Mouse (Mus musculus) thymus, adult 2 months (tissue): ENCODE results near the gene Tst. TPM values are rescaled to one million over a fixed set of nuclear protein-coding genes. Genes with fewer than 3 reads are reported as not detected.

Experiments
- DNase-seq: peaks from one replicate; pipeline ENCODE4 v3.0.0; 2021
- H3K27ac ChIP-seq: fragments of 200-500 bp; 2 replicates; pipeline ENCODE4 v1.5.1; 2012; ENCODE audit warnings: low read length, control low read depth; ENCODE audit not compliant: control insufficient read depth, insufficient read depth
- H3K27me3 ChIP-seq: fragments of 200-500 bp; 2 replicates; pipeline ENCODE4 v1.6.1; 2012; ENCODE audit warnings: mild to moderate bottlenecking, low read length, moderate library complexity, mixed read lengths; ENCODE audit not compliant: control insufficient read depth, insufficient read depth
- H3K36me3 ChIP-seq: fragments of 200-500 bp; 2 replicates; pipeline ENCODE4 v1.6.1; 2012; ENCODE audit warnings: mild to moderate bottlenecking, low read length, moderate library complexity; ENCODE audit not compliant: control insufficient read depth, insufficient read depth
- H3K4me1 ChIP-seq: fragments of 200-500 bp; replicated peaks from 2 replicates; pipeline ENCODE4 v1.6.1; 2012; ENCODE audit warnings: low read length; ENCODE audit not compliant: control insufficient read depth, insufficient read depth
- H3K4me3 ChIP-seq: fragments of 200-500 bp; 2 replicates; pipeline ENCODE4 v1.5.1; 2012; ENCODE audit warnings: mild to moderate bottlenecking, low read length, control low read depth, moderate library complexity; ENCODE audit not compliant: control insufficient read depth, insufficient read depth
- CTCF ChIP-seq: fragments of 200-500 bp; IDR thresholded peaks from 2 replicates; pipeline ENCODE4 v1.5.1; 2012; ENCODE audit warnings: mild to moderate bottlenecking, control low read depth, low read length, moderate library complexity, borderline replicate concordance; ENCODE audit not compliant: control insufficient read depth, poor library complexity, insufficient read depth; ENCODE audit errors: extremely low read depth
- POLR2A ChIP-seq: fragments of 200-500 bp; IDR thresholded peaks from 2 replicates; pipeline ENCODE4 v1.6.1; 2012; ENCODE audit warnings: mild to moderate bottlenecking, low read length, control low read depth, moderate library complexity; ENCODE audit not compliant: control insufficient read depth, poor library complexity, insufficient read depth; ENCODE audit errors: extremely low read depth
- WGBS: fragments of 180-500 bp; shearing (Covaris S2); methylation state at CpG from one replicate; pipeline ENCODE4 v1.1.7; 2018; 5-methylcytosine and 5-hydroxymethylcytosine counted together
- polyA plus RNA-seq: library from polyadenylated mRNA; depleted of rRNA; stranded (reverse); fragments of >200 nt; gene quantifications from 2 replicates; pipeline ENCODE4 v1.2.3, GENCODE M21; 2012

Gene Tst
- polyA plus RNA-seq, 1 experiment = 58.0 TPM

- Histone ChIP-seq H3K4me1 (no peaks in the 10 kb centered on the region), H3K27ac (no peak overlapping the region), H3K4me3 (no peak overlapping the region), H3K36me3 (no peaks in the 10 kb centered on the region), H3K27me3 (no peaks in the 10 kb centered on the region)
- no peak for DNase-seq
- no peak for TF ChIP-seq CTCF
- no peak for TF ChIP-seq POLR2A
- WGBS = 84% methylated on average over 4 of the region's 4 CpGs
These were observed 23.6 kb downstream of the Tst start for GRCm38 (mm10) chr15:78382115-78382514.

DNA sequence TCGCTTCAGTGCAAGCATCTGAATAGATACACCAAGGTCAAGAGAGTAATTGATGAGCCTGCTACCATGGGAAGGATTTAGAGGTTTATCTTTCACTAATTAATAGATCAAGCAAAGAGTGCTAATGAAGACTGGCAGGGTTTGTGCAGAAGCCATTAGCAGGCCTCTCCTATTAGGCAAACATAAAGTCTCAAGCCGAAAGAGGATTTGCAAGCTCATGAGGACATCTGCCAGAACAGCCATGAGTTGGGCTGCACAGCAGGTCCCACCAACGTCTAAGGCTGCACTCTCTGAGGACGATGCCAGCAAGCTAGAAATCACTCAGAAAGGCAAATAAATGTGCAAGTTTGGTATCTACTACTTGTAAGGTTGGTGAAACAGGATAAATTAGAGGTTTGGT is 25.0 kb downstream of the Tst start:
- Histone ChIP-seq H3K27me3 (no peaks in the 10 kb centered on the region), H3K4me3 (no peak overlapping the region), H3K27ac (no peak overlapping the region), H3K4me1 (no peaks in the 10 kb centered on the region), H3K36me3 (no peaks in the 10 kb centered on the region)
- no peak for DNase-seq
- no peak for TF ChIP-seq CTCF
- TF ChIP-seq POLR2A = no peak
- WGBS = 92% methylated on average over 4 of the region's 4 CpGs

DNA sequence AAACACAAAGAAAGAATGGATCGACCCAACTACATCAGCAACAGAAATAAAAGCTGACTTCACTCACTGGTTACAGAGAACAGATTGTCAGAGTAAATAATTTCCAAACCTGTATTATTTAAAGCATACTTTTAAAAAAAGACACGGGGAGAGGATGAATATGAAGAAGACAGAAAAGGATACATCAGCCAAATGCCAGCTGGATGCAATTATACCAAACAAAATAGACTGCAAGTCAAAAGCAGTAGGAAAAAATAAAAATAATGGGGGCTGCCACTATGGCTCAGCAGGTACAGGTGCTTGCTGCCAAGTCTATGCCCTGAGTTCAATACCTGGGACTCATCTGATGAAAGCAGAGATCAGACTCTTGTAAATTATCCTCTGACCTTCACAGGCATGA is 25.5 kb downstream of the Tst start:
- no peak for DNase-seq
- no peak for TF ChIP-seq POLR2A
- TF ChIP-seq CTCF = no peak
- no peaks in the 10 kb centered on the region for H3K36me3 ChIP-seq
- no peaks in the 10 kb centered on the region for H3K27me3 ChIP-seq
- no peak overlapping the region for H3K4me3 ChIP-seq
- WGBS = 91% methylated on average over 2 of the region's 2 CpGs
- H3K27ac ChIP-seq = no peak overlapping the region
- H3K4me1 ChIP-seq = no peaks in the 10 kb centered on the region

DNA sequence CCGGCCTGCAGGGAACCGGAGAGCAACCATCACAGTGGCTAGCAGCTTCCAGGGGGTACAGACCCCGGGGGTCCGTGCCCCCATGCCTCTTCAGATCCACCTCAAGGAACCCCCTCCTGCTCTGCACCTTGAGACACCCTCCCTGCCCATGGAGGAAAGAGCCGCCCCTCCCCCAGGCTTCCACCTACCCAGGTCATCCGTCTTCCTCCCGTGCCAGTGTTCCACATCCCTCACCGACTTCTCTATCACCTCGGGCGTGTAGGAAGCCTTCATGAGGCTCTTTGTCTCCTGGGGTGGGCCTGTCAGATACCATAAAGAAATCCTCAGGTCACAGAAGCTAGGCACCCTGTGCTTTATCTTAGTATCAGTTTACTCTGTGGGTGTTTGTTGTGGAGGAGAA is 27.2 kb downstream of the Tst start:
- Histone ChIP-seq H3K36me3 (no peaks in the 10 kb centered on the region), H3K27me3 (no peaks in the 10 kb centered on the region), H3K4me3 (no peak overlapping the region), H3K27ac (no peak overlapping the region), H3K4me1 (no peaks in the 10 kb centered on the region)
- no peak for TF ChIP-seq POLR2A
- TF ChIP-seq CTCF = no peak
- WGBS = 86% methylated on average over 10 of the region's 10 CpGs
- no peak for DNase-seq

DNA sequence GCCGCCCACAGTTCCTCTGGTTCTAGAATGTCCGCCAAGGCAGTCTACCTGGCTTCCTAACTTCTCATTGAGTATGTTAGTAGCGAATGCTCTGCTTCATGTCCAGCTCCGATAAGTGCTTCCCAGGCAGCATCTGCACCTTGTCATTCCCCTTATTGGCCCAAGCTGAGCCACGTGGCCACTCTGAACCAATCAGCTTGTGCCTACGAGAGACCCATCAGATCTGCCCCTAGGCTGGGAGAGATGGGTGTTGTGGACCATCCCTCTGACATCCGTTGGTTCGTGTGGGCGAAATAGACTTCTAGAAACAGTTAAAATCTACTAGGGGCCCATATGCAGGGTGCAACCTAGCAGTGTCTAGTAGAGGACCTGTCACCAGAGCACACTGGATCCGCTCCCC is 27.8 kb downstream of the Tst start:
- Histone ChIP-seq H3K36me3 (no peaks in the 10 kb centered on the region), H3K27me3 (no peaks in the 10 kb centered on the region), H3K4me3 (no peak overlapping the region), H3K27ac (no peak overlapping the region), H3K4me1 (no peaks in the 10 kb centered on the region)
- no peak for DNase-seq
- 94% methylated on average over 10 of the region's 10 CpGs for WGBS
- TF ChIP-seq CTCF (no peak), POLR2A (no peak)

DNA sequence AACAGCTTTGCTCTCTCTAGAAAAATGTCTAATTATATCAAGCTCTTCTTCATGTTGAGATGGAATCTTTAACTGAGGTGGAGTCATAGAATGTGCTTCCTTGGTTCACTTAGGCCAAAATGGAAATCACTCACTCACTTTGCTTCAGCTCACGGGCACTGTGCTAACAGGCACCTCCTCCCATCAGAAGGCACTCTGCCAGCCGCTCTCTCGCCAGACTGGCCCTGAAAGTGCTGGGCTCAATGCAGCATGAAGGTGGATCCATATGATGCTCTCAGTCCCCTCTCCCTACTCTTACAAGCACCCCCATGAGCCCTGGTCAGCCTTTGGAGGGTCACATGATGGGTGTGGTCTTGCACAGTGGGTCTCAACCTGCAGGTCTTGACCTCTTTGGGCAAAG is 31.5 kb downstream of the Tst start:
- H3K4me3 ChIP-seq = no peak overlapping the region
- no peak overlapping the region for H3K27ac ChIP-seq
- H3K36me3 ChIP-seq = no peaks in the 10 kb centered on the region
- 87% methylated on average over 3 of the region's 3 CpGs for WGBS
- no peak for TF ChIP-seq POLR2A
- no peak for TF ChIP-seq CTCF
- DNase-seq = no peak
- H3K27me3 ChIP-seq = no peaks in the 10 kb centered on the region
- H3K4me1 ChIP-seq = no peaks in the 10 kb centered on the region

DNA sequence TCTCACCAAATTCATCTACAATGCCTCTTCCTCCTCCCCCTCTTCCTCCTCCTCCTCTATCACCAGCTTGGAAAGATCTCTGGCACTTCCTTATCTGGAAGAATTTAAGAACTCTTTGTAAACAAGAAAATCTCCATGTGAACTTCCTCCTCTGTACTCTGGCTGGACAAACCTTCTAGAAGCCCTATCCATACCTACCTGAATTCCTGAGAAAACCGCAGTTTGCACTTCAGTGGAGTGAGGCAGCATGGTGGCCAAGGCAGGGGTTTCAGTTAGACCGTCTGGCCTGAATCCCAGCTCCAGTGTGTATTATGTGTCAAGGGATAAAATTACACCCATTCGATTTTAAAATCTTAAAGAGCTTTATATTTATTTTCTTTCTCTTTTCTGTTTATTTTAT is 32.9 kb downstream of the Tst start:
- H3K27ac ChIP-seq = no peak overlapping the region
- H3K27me3 ChIP-seq = no peaks in the 10 kb centered on the region
- no peaks in the 10 kb centered on the region for H3K36me3 ChIP-seq
- DNase-seq = no peak
- TF ChIP-seq CTCF (no peak), POLR2A (no peak)
- WGBS = 83% methylated on average over 3 of the region's 3 CpGs
- H3K4me1 ChIP-seq = peaks cover 6% of the 10 kb centered on the region
- H3K4me3 ChIP-seq = no peak overlapping the region
